Mouse (Mus musculus) heart, adult 11 months (tissue): Measurements from ENCODE around the gene Arhgdib.

Source experiments
- DNase-seq: peaks from one replicate; pipeline ENCODE4 v3.0.0; 2022

The Arhgdib gene

GRCm38 (mm10) chr6:136941051-136942021, at the start of gene Arhgdib:
Gene Arhgdib, minus strand, starts transcription at chr6:136941899.
- DNase-seq = peak; percentile 97

- no peak for DNase-seq
Measured at GRCm38 (mm10) chr6:136990557-136990956, 48.9 kb upstream of the Arhgdib start.

GRCm38 (mm10) chr6:136989824-136990497, 48.3 kb upstream of the Arhgdib start:
- DNase-seq = no peak

- DNase-seq = peak; percentile 95
Measured at GRCm38 (mm10) chr6:136988536-136989060, 46.9 kb upstream of the Arhgdib start.

- DNase-seq = no peak
Measured at GRCm38 (mm10) chr6:136986718-136987117, 45.0 kb upstream of the Arhgdib start.

GRCm38 (mm10) chr6:136986019-136986418, 44.3 kb upstream of the Arhgdib start:
- DNase-seq = no peak

GRCm38 (mm10) chr6:136983201-136983600, 41.5 kb upstream of the Arhgdib start:
- DNase-seq = peak; percentile 82

GRCm38 (mm10) chr6:136982581-136982980, 40.9 kb upstream of the Arhgdib start:
- DNase-seq = peak; percentile 80

GRCm38 (mm10) chr6:136980331-136980746, 38.6 kb upstream of the Arhgdib start:
- DNase-seq = peak; percentile 92

- DNase-seq = peak; percentile 92
Measured at GRCm38 (mm10) chr6:136979274-136980082, 37.8 kb upstream of the Arhgdib start.

- peak; percentile 71 for DNase-seq
Measured at GRCm38 (mm10) chr6:136968877-136969276, 27.2 kb upstream of the Arhgdib start.

- DNase-seq = no peak
Measured at GRCm38 (mm10) chr6:136967466-136967865, 25.8 kb upstream of the Arhgdib start.

GRCm38 (mm10) chr6:136965912-136966311, 24.2 kb upstream of the Arhgdib start:
- DNase-seq = peak; percentile 85

GRCm38 (mm10) chr6:136964609-136965510, 23.2 kb upstream of the Arhgdib start:
- peak; percentile 57 for DNase-seq

GRCm38 (mm10) chr6:136962957-136963356, 21.3 kb upstream of the Arhgdib start:
- peak; percentile 74 for DNase-seq

GRCm38 (mm10) chr6:136959131-136959530, 17.4 kb upstream of the Arhgdib start:
- DNase-seq = peak; percentile 62

GRCm38 (mm10) chr6:136957062-136957461, 15.4 kb upstream of the Arhgdib start:
- peak; percentile 24 for DNase-seq

- DNase-seq = peak; percentile 12
Measured at GRCm38 (mm10) chr6:136955240-136955639, 13.5 kb upstream of the Arhgdib start.

- DNase-seq = peak; percentile 79
Measured at GRCm38 (mm10) chr6:136954715-136955114, 13.0 kb upstream of the Arhgdib start.

- peak; percentile 74 for DNase-seq
Measured at GRCm38 (mm10) chr6:136954192-136954591, 12.5 kb upstream of the Arhgdib start.

GRCm38 (mm10) chr6:136952930-136953329, 11.2 kb upstream of the Arhgdib start:
- DNase-seq = peak; percentile 42
